Mouse (Mus musculus) midbrain, embryonic 13.5 days (tissue): ENCODE data around the gene Aqr. TPM values are rescaled to one million over a fixed set of nuclear protein-coding genes. Genes with fewer than 3 reads are reported as not detected.

ENCODE experiments used
- ATAC-seq: fragments of 200-750 bp; cut with Nextera tagmentation; 2 replicates; pipeline ENCODE4 v1.8.0; 2017; ENCODE audit warnings: mild to moderate bottlenecking, moderate TSS enrichment, moderate library complexity
- H3K27ac ChIP-seq: fragments of 300-500 bp; sonication (generic); 2 replicates; pipeline ENCODE4 v1.5.1; 2015; ENCODE audit warnings: inconsistent platforms, mild to moderate bottlenecking, moderate library complexity
- H3K27me3 ChIP-seq: fragments of 300-500 bp; sonication (generic); 2 replicates; pipeline ENCODE4 v1.6.1; 2015; ENCODE audit warnings: mild to moderate bottlenecking, inconsistent platforms
- H3K36me3 ChIP-seq: fragments of 300-500 bp; sonication (generic); 2 replicates; pipeline ENCODE4 v1.6.1; 2015; ENCODE audit warnings: mild to moderate bottlenecking, inconsistent platforms
- H3K4me1 ChIP-seq: fragments of 300-500 bp; sonication (generic); replicated peaks from 2 replicates; pipeline ENCODE4 v1.6.1; 2015; ENCODE audit warnings: inconsistent platforms
- H3K4me2 ChIP-seq: fragments of 300-500 bp; sonication (generic); replicated peaks from 2 replicates; pipeline ENCODE4 v1.6.1; 2015; ENCODE audit warnings: moderate library complexity, mild to moderate bottlenecking, inconsistent platforms
- H3K4me3 ChIP-seq: fragments of 300-500 bp; sonication (generic); replicated peaks from 2 replicates; pipeline ENCODE4 v1.5.1; 2015; ENCODE audit warnings: mild to moderate bottlenecking, inconsistent platforms
- H3K9ac ChIP-seq: fragments of 300-500 bp; sonication (generic); replicated peaks from 2 replicates; pipeline ENCODE4 v1.6.1; 2015; ENCODE audit warnings: mild to moderate bottlenecking, inconsistent platforms
- H3K9me3 ChIP-seq: fragments of 300-500 bp; sonication (generic); 2 replicates; pipeline ENCODE4 v1.6.1; 2016; ENCODE audit warnings: mild to moderate bottlenecking, inconsistent platforms
- WGBS: fragments of 180-500 bp; shearing (Covaris S2); methylation state at CpG from one replicate; pipeline ENCODE4 v1.1.7; 2015; 5-methylcytosine and 5-hydroxymethylcytosine counted together
- polyA plus RNA-seq: library from polyadenylated mRNA; unstranded; fragments of >200 nt; fragmentation: Nextera tagmentation; extraction: Ambion mirVana; gene quantifications from 2 replicates; pipeline ENCODE4 v1.2.1, GENCODE M21; 2015

Aqr gene
- polyA plus RNA-seq, 1 experiment from 2014 or later: 46.0 TPM

- Histone ChIP-seq H3K4me2 (no peak overlapping the region), H3K9ac (no peak overlapping the region), H3K27me3 (no peaks in the 10 kb centered on the region), H3K4me3 (no peak overlapping the region), H3K36me3 (peaks cover 24% of the 10 kb centered on the region), H3K4me1 (peaks cover 15% of the 10 kb centered on the region), H3K27ac (no peak overlapping the region), H3K9me3 (no peaks in the 10 kb centered on the region)
- no peak for ATAC-seq
Measured at GRCm38 (mm10) chr2:114173248-114173647, 13.6 kb downstream of the Aqr start.

DNA sequence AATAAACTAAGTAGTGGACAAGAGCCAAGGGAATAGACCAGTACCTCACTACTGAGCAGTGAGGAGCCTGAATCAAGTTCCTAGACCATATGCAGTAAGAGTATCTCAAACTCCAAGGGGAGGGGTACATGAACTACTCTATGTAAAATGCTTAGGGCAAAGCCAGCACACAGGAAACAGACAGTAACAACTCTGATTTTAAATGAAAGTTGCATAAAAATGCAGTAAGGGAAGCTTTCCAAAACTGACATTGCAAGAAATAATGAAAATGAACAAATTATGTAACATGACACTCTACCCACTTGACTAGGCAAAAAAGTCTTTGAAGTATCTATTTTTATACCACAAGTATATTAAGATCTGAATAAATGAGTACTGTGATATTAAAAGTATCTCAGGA is 19.0 kb downstream of the Aqr start:
- no peak for ATAC-seq
- Histone ChIP-seq H3K27ac (no peak overlapping the region), H3K4me1 (no peaks in the 10 kb centered on the region), H3K9ac (no peak overlapping the region), H3K4me3 (no peak overlapping the region), H3K4me2 (no peak overlapping the region), H3K36me3 (peaks cover 64% of the 10 kb centered on the region), H3K9me3 (no peaks in the 10 kb centered on the region), H3K27me3 (no peaks in the 10 kb centered on the region)

GRCm38 (mm10) chr2:114161978-114162377 is 24.8 kb downstream of the Aqr start:
- no peaks in the 10 kb centered on the region for H3K9me3 ChIP-seq
- 89% methylated on average over 1 of the region's 1 CpGs for WGBS

GRCm38 (mm10) chr2:114157345-114157744 is 29.5 kb downstream of the Aqr start:
- ATAC-seq: no peak
- H3K9me3 ChIP-seq: no peaks in the 10 kb centered on the region
- H3K27ac ChIP-seq: no peak overlapping the region
- no peaks in the 10 kb centered on the region for H3K4me1 ChIP-seq
- peaks cover 74% of the 10 kb centered on the region for H3K36me3 ChIP-seq
- H3K4me3 ChIP-seq: no peak overlapping the region
- H3K4me2 ChIP-seq: no peak overlapping the region
- H3K9ac ChIP-seq: no peak overlapping the region
- WGBS: 94% methylated on average over 4 of the region's 4 CpGs
- no peaks in the 10 kb centered on the region for H3K27me3 ChIP-seq

More at GRCm38 (mm10) chr2:114161978-114162377, 24.8 kb downstream of the Aqr start:
- H3K27ac ChIP-seq: no peak overlapping the region
- no peak for ATAC-seq
- H3K36me3 ChIP-seq: peaks cover 67% of the 10 kb centered on the region
- H3K27me3 ChIP-seq: no peaks in the 10 kb centered on the region
- H3K4me3 ChIP-seq: no peak overlapping the region
- no peak overlapping the region for H3K9ac ChIP-seq
- no peak overlapping the region for H3K4me2 ChIP-seq
- no peaks in the 10 kb centered on the region for H3K4me1 ChIP-seq

DNA sequence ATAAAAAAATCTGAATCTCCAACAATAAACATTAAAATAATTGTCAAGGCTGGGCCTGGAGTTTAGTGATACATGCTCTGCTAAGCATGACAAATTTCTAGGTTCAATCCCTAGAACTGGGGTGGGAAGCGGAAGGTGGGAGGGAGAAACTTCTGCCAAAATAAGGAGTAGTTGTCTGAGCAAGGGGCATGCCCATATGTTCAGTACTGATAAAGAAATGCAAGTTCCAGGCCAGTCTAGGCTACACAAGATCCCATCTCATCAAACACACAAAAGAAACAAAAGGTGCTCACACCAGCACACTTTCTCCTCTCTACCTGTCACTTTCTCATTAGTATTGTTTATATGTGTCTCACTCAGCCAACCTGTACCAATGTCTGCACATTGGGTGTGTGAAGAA is 30.2 kb downstream of the Aqr start:
- no peaks in the 10 kb centered on the region for H3K4me1 ChIP-seq
- peaks cover 70% of the 10 kb centered on the region for H3K36me3 ChIP-seq
- H3K9me3 ChIP-seq: no peaks in the 10 kb centered on the region
- H3K27ac ChIP-seq: no peak overlapping the region
- no peak overlapping the region for H3K4me2 ChIP-seq
- H3K9ac ChIP-seq: no peak overlapping the region
- H3K27me3 ChIP-seq: no peaks in the 10 kb centered on the region
- WGBS: 83% methylated on average over 1 of the region's 1 CpGs
- ATAC-seq: no peak
- no peak overlapping the region for H3K4me3 ChIP-seq

DNA sequence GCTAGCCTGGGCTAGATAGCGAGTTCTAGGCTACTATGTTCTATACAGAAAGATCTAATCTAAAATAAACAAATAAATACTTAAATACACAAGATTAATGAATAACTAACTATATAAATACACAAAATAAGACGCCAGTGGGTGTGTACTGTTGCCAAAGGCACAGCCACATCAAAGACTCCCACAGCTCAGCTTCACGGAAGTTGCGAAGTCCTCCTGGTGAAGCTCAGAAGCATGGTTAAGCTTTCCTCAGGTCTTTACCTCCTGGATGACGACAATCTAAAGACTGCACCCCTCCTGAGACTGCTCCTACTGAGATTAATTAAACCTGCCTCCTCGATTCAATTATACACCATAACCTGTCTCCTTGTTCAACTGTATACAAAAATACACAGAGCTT is 33.6 kb downstream of the Aqr start:
- Histone ChIP-seq H3K9ac (no peak overlapping the region), H3K4me1 (no peaks in the 10 kb centered on the region), H3K36me3 (peaks cover 75% of the 10 kb centered on the region), H3K27me3 (no peaks in the 10 kb centered on the region), H3K4me2 (no peak overlapping the region), H3K27ac (no peak overlapping the region), H3K9me3 (no peaks in the 10 kb centered on the region), H3K4me3 (no peak overlapping the region)
- WGBS: 92% methylated on average over 6 of the region's 6 CpGs
- ATAC-seq: no peak

- no peak for ATAC-seq
- peaks cover 69% of the 10 kb centered on the region for H3K36me3 ChIP-seq
- no peak overlapping the region for H3K9ac ChIP-seq
- no peaks in the 10 kb centered on the region for H3K4me1 ChIP-seq
- 95% methylated on average over 15 of the region's 15 CpGs for WGBS
- no peak overlapping the region for H3K27ac ChIP-seq
- H3K4me3 ChIP-seq: no peak overlapping the region
- H3K4me2 ChIP-seq: no peak overlapping the region
- no peaks in the 10 kb centered on the region for H3K27me3 ChIP-seq
- H3K9me3 ChIP-seq: no peaks in the 10 kb centered on the region
Measured at GRCm38 (mm10) chr2:114146864-114147458, 39.9 kb downstream of the Aqr start.

DNA sequence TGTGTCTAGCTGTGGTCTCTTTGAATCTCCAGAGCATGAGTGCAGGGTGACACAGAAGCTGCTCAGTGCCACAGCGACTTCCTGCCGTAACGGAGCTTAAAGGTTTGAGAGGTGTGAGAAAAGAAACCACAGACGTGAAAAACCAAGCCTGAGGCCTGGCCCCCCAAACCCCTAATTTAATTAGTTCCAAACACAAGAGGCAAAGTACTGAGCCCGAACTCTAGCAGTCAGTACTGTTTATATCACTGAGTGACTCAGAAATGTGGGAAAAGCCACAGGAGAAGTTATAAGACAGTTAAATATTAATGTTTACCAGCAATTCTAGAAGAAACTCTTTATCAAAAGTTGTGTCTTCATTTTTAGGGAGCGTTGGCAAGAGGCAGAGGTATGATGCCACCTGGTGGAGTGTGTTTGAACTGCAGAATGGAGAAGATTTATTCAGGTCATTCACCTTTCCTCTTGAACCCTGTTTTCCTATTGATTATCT is 41.5 kb downstream of the Aqr start:
- ATAC-seq: no peak
- WGBS: 83% methylated on average over 6 of the region's 6 CpGs
- peaks cover 78% of the 10 kb centered on the region for H3K36me3 ChIP-seq
- no peak overlapping the region for H3K27ac ChIP-seq
- no peaks in the 10 kb centered on the region for H3K4me1 ChIP-seq
- H3K9me3 ChIP-seq: no peaks in the 10 kb centered on the region
- H3K4me3 ChIP-seq: no peak overlapping the region
- H3K4me2 ChIP-seq: no peak overlapping the region
- H3K9ac ChIP-seq: no peak overlapping the region
- H3K27me3 ChIP-seq: no peaks in the 10 kb centered on the region

DNA sequence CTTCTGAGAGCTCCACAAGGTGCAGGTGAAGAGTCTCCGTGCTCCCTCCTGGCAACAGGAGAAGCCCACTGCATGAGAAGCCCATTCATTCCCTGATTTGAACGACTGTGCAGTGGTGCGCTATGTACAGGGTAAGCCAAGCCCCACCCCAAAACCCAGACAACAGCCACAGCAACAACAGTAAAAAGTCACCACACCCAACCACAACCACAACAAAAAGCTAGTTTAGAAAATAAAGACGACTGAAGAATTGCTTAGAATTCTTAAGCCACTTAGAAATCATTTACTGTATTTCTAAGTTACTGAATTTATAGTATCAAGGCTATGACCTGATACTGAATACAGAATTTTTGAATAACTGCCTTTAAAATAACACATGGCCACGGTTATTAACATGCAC is 41.9 kb downstream of the Aqr start:
- H3K27me3 ChIP-seq: no peaks in the 10 kb centered on the region
- no peaks in the 10 kb centered on the region for H3K9me3 ChIP-seq
- H3K4me1 ChIP-seq: no peaks in the 10 kb centered on the region
- H3K4me2 ChIP-seq: no peak overlapping the region
- no peak overlapping the region for H3K4me3 ChIP-seq
- H3K27ac ChIP-seq: no peak overlapping the region
- no peak overlapping the region for H3K9ac ChIP-seq
- WGBS: 94% methylated on average over 5 of the region's 5 CpGs
- ATAC-seq: no peak
- H3K36me3 ChIP-seq: peaks cover 78% of the 10 kb centered on the region

DNA sequence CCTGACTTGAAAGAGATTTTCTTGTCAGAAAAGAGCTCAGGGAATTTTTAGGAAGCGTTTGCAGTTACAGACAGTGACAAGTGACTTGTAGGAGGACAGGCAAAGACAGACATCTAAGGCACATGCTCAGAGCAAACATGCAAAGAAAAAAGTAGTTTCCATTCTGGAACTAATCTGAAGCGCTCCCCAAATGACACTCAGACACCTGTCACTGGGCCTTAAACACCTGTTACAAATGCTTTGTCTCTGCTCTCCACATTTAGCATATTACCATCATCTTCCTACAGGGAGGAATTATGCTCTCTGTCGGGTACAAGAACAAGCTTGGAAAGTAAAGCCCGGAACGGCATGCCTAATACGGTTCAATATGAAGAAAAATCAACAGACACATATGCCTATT is 43.0 kb downstream of the Aqr start:
- Histone ChIP-seq H3K27ac (no peak overlapping the region), H3K4me2 (no peak overlapping the region), H3K36me3 (peaks cover 80% of the 10 kb centered on the region), H3K9me3 (no peaks in the 10 kb centered on the region), H3K4me1 (no peaks in the 10 kb centered on the region), H3K27me3 (no peaks in the 10 kb centered on the region), H3K4me3 (no peak overlapping the region), H3K9ac (no peak overlapping the region)
- 93% methylated on average over 6 of the region's 6 CpGs for WGBS
- ATAC-seq: no peak

DNA sequence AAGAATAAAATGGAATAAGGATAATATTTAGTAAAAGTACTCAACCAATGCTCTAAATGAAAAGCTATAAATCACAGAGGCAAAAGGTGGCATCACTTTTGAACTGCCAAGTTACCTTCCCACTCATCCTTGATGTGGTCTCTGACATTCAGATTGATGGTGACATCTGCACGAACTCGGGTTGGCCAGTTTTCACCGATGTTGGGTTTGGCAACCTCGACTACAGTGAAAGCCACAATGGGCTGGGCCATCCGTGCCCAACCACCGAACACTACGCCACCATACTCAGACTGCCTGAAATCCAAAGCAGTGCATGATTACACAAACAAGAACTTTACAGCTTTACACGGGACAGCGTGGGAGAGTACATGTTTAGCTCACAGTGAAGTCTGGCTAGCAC is 50.1 kb downstream of the Aqr start:
- Histone ChIP-seq H3K9me3 (no peaks in the 10 kb centered on the region), H3K9ac (no peak overlapping the region), H3K4me2 (no peak overlapping the region), H3K27me3 (no peaks in the 10 kb centered on the region), H3K36me3 (peaks cover 86% of the 10 kb centered on the region), H3K27ac (no peak overlapping the region), H3K4me3 (no peak overlapping the region), H3K4me1 (no peaks in the 10 kb centered on the region)
- 94% methylated on average over 9 of the region's 9 CpGs for WGBS
- no peak for ATAC-seq

DNA sequence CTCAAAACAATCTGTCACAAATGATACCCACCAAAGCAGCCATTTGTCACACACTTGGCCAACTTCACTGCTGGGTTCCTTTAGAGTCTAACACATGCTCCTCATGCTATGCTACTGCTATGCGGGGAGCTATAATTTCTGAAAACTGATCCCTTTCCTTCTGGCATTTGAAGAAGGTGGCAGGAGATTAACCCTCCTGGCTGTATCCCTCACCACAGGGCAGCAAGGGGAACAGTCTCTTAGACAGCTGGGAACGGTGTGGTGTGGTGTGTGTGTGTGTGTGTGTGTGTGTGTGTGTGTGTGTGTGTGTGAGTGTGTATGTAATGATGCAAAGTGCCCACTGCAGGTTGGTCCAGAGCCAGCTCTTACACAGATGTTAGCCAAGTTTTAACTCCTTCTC is 51.0 kb downstream of the Aqr start:
- 100% methylated on average over 2 of the region's 2 CpGs for WGBS
- no peaks in the 10 kb centered on the region for H3K27me3 ChIP-seq
- H3K9ac ChIP-seq: no peak overlapping the region
- H3K36me3 ChIP-seq: peaks cover 83% of the 10 kb centered on the region
- no peak overlapping the region for H3K4me2 ChIP-seq
- H3K9me3 ChIP-seq: no peaks in the 10 kb centered on the region
- ATAC-seq: no peak
- H3K4me3 ChIP-seq: no peak overlapping the region
- no peaks in the 10 kb centered on the region for H3K4me1 ChIP-seq
- no peak overlapping the region for H3K27ac ChIP-seq

GRCm38 (mm10) chr2:114133355-114133754 is 53.5 kb downstream of the Aqr start:
- WGBS: 98% methylated on average over 4 of the region's 4 CpGs
- no peaks in the 10 kb centered on the region for H3K27me3 ChIP-seq

More at GRCm38 (mm10) chr2:114133355-114133754, 53.5 kb downstream of the Aqr start:
- Histone ChIP-seq H3K9ac (no peak overlapping the region), H3K9me3 (no peaks in the 10 kb centered on the region), H3K4me1 (no peaks in the 10 kb centered on the region), H3K36me3 (peaks cover 80% of the 10 kb centered on the region), H3K4me3 (no peak overlapping the region), H3K4me2 (no peak overlapping the region), H3K27ac (no peak overlapping the region)
- no peak for ATAC-seq
